Mouse (Mus musculus) heart, embryonic 16.5 days (tissue): ENCODE results near the gene Gm20503. TPM values are rescaled to one million over a fixed set of nuclear protein-coding genes. Genes with fewer than 3 reads are reported as not detected.

Experiments used
- ATAC-seq: fragments of 200-750 bp; cut with Nextera tagmentation; replicated peaks from 2 replicates; pipeline ENCODE4 v1.8.0; 2017; ENCODE audit warnings: moderate number of reproducible peaks; ENCODE audit not compliant: insufficient read depth, low FRiP score; ENCODE audit errors: extremely low read depth
- H3K27ac ChIP-seq: fragments of 300-500 bp; sonication (generic); 2 replicates; pipeline ENCODE4 v1.5.1; 2014; ENCODE audit warnings: mild to moderate bottlenecking, low read length, control low read depth, moderate library complexity
- H3K27me3 ChIP-seq: fragments of 300-500 bp; sonication (generic); 2 replicates; pipeline ENCODE4 v1.6.1; 2014; ENCODE audit warnings: low read length, mixed read lengths; ENCODE audit not compliant: control insufficient read depth, insufficient read depth
- H3K36me3 ChIP-seq: fragments of 300-500 bp; sonication (generic); 2 replicates; pipeline ENCODE4 v1.6.1; 2014; ENCODE audit not compliant: control insufficient read depth, insufficient read depth
- H3K4me1 ChIP-seq: fragments of 300-500 bp; sonication (generic); 2 replicates; pipeline ENCODE4 v1.6.1; 2014; ENCODE audit warnings: low read length, mixed read lengths; ENCODE audit not compliant: control insufficient read depth, insufficient read depth
- H3K4me2 ChIP-seq: fragments of 300-500 bp; sonication (generic); 2 replicates; pipeline ENCODE4 v1.6.1; 2014; ENCODE audit warnings: low read depth, mild to moderate bottlenecking, control low read depth, low read length
- H3K4me3 ChIP-seq: fragments of 300-500 bp; sonication (generic); 2 replicates; pipeline ENCODE4 v1.5.1; 2014; ENCODE audit warnings: mild to moderate bottlenecking, control low read depth, low read length
- H3K9ac ChIP-seq: fragments of 300-500 bp; sonication (generic); 2 replicates; pipeline ENCODE4 v1.6.1; 2014; ENCODE audit warnings: low read length, control low read depth
- H3K9me3 ChIP-seq: fragments of 300-500 bp; sonication (generic); replicated peaks from 2 replicates; pipeline ENCODE4 v1.6.1; 2016; ENCODE audit warnings: low read length; ENCODE audit not compliant: control insufficient read depth
- WGBS: fragments of 180-500 bp; shearing (Covaris S2); extraction: QIAGEN DNeasy Blood & Tissue Kit; methylation state at CpG from one replicate; pipeline ENCODE4 v1.1.7; 2014; 5-methylcytosine and 5-hydroxymethylcytosine counted together
- polyA plus RNA-seq: library from polyadenylated mRNA; unstranded; fragments of >200 nt; fragmentation: Nextera tagmentation; extraction: Ambion mirVana; gene quantifications from 2 replicates; pipeline ENCODE4 v1.2.1, GENCODE M21; 2015

Gene Gm20503
- polyA plus RNA-seq = 8.2 and 12.4 TPM in 2 replicates

- H3K4me3 ChIP-seq = peak within 1 kb of the TSS; percentile 92
- no peaks in the 10 kb centered on the region for H3K9me3 ChIP-seq
- H3K27ac ChIP-seq = peak within 1 kb of the TSS; percentile 87
- peak within 1 kb of the TSS; percentile 92 for H3K4me2 ChIP-seq
- H3K9ac ChIP-seq = peak within 1 kb of the TSS; percentile 96
- ATAC-seq = peak; percentile 99
- peaks cover 28% of the 10 kb centered on the region for H3K4me1 ChIP-seq
- no peaks in the 10 kb centered on the region for H3K27me3 ChIP-seq
- under 1% methylated on average over 87 of the region's 89 CpGs for WGBS
- H3K36me3 ChIP-seq = no peaks in the 10 kb centered on the region
Measured at GRCm38 (mm10) chr4:59002948-59003805, at the start of gene Gm20503. Gm20503 (plus strand) TSS chr4:59003210.

DNA sequence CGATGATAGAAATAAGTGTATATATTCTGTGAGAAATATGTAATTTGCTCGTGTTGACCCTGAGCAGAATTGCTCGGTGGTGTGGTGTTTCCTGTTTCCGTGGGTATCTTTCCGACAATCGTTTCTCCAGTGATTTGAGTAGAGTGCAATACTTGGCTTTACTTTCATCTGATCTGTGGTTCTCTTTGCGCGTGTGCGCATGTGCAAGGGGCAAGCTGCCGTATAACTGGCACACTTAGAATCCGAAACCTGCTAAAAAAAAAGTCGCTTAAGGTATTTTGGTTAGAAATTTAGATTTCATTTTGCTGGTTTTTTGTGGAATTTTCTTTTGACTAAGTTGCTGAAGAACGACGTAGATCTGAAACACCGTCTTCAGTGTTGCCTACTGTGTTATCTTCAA lies 41.3 kb upstream of the Gm20503 start:
- Histone ChIP-seq H3K4me2 (no peak overlapping the region), H3K4me1 (no peaks in the 10 kb centered on the region), H3K27ac (no peak overlapping the region), H3K27me3 (no peaks in the 10 kb centered on the region), H3K4me3 (no peak overlapping the region), H3K36me3 (no peaks in the 10 kb centered on the region), H3K9ac (no peak overlapping the region), H3K9me3 (peaks cover 4% of the 10 kb centered on the region; the same call in 1 of the 2 replicates)
- WGBS = 80% methylated on average over 15 of the region's 15 CpGs
- no peak for ATAC-seq

DNA sequence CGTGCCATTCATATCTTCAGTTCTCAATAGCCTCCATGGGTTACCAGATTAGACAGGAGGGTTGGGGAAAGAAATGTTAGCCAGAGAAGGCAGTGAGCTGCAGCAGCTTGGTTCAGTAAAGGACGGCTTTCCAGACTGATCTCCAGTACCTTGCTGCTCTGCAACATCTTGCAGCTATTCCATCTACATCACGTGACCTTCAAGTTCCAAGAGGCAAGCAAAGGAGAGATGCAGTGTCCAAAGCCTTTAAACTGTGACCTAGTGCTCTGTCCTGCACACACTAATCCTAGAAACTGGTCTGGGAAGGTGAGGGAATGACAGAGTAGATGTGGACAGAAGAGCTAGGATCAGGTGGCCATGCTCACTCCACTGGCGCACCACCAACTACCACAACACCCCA lies 39.7 kb upstream of the Gm20503 start:
- Histone ChIP-seq H3K27me3 (no peaks in the 10 kb centered on the region), H3K36me3 (no peaks in the 10 kb centered on the region), H3K27ac (no peak overlapping the region), H3K4me2 (no peak overlapping the region), H3K4me3 (no peak overlapping the region), H3K4me1 (no peaks in the 10 kb centered on the region), H3K9me3 (no peaks in the 10 kb centered on the region), H3K9ac (no peak overlapping the region)
- no peak for ATAC-seq
- WGBS = 84% methylated on average over 4 of the region's 4 CpGs

DNA sequence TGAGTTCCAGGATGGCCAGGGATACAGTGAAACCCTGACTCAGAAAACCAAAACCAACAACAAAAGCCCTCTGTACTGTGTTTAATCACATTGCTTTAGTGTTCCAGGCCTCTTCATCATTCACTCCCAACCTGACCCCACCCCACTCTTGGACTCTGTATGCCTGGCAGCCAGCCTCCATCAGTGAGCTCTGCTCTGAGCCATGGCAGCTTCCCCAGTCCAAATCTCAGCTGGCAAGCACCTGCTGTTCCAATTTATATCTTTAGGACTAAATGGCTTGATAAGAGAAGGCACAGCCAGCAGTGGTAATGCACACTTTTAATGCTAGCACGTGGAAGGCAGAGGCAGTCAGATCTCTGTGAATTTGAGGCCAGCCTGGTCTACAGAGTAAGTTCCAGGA lies 37.9 kb upstream of the Gm20503 start:
- Histone ChIP-seq H3K9ac (no peak overlapping the region), H3K4me3 (no peak overlapping the region), H3K27ac (no peak overlapping the region), H3K9me3 (no peaks in the 10 kb centered on the region), H3K4me1 (no peaks in the 10 kb centered on the region), H3K27me3 (no peaks in the 10 kb centered on the region), H3K4me2 (no peak overlapping the region), H3K36me3 (no peaks in the 10 kb centered on the region)
- ATAC-seq = no peak
- WGBS = 72% methylated on average over 1 of the region's 1 CpGs

DNA sequence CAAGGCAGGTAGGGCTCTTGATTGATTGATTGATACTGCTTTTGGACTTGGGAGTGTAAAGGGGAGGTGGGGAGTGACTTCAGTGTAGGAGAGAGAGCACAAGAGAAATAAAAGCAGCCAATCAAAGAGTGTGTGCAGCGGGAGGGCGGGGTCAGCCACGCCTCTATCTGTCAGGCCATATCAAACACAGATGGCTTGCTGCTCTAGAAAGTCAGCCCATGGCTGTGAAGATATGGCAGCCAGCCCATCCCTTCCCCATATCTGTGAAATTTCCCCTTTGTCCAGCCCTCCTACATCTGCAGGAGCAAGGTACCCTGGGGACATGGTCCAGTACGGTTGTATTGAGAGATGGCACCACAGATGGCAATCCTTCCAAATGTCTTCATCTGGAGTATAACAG lies 32.3 kb upstream of the Gm20503 start:
- Histone ChIP-seq H3K36me3 (no peaks in the 10 kb centered on the region; the same call in 1 of the 2 replicates), H3K9ac (no peak overlapping the region), H3K4me2 (no peak overlapping the region), H3K27me3 (no peaks in the 10 kb centered on the region), H3K4me1 (no peaks in the 10 kb centered on the region), H3K9me3 (0 out of 2 replicates have a peak, but pooled peaks cover 2% of the 10 kb centered on the region), H3K27ac (no peak overlapping the region), H3K4me3 (no peak overlapping the region)
- ATAC-seq = no peak
- WGBS = 82% methylated on average over 4 of the region's 4 CpGs

DNA sequence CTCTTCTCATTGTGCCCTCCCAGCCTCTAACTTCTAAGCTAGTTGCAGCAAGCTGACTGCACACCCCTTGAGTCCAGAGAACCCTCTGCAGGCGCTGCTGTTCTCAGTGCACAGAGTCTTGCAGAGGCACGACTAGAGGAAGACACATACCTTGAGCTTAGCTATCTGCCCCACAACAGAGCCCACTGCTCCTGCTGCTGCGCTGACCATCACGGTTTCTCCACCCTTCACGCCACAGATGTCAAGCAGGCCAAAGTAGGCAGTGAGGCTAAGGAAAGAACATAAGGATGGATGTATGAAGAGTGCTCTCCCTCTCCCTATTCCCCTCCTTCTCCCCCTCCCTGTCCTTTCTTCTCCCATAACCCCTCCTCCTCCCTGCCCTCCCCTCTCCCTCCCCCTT lies 27.3 kb upstream of the Gm20503 start:
- Histone ChIP-seq H3K4me1 (no peaks in the 10 kb centered on the region), H3K27me3 (no peaks in the 10 kb centered on the region), H3K36me3 (peaks cover 2% of the 10 kb centered on the region; the same call in 1 of the 2 replicates), H3K4me3 (no peak overlapping the region), H3K9me3 (0 out of 2 replicates have a peak, but pooled peaks cover 2% of the 10 kb centered on the region), H3K27ac (no peak overlapping the region), H3K4me2 (no peak overlapping the region), H3K9ac (no peak overlapping the region)
- no peak for ATAC-seq
- WGBS = 83% methylated on average over 5 of the region's 5 CpGs

GRCm38 (mm10) chr4:58981421-58981820 lies 21.6 kb upstream of the Gm20503 start:
- Histone ChIP-seq H3K4me2 (no peak overlapping the region), H3K27me3 (no peaks in the 10 kb centered on the region), H3K4me1 (peaks cover 3% of the 10 kb centered on the region), H3K4me3 (no peak overlapping the region), H3K27ac (no peak overlapping the region), H3K36me3 (peaks cover 2% of the 10 kb centered on the region; the same call in 1 of the 2 replicates), H3K9ac (no peak overlapping the region), H3K9me3 (no peaks in the 10 kb centered on the region)
- no peak for ATAC-seq
- 82% methylated on average over 6 of the region's 6 CpGs for WGBS

- WGBS = 75% methylated on average over 8 of the region's 8 CpGs
- ATAC-seq = no peak
- Histone ChIP-seq H3K4me3 (no peak overlapping the region), H3K4me1 (peaks cover 3% of the 10 kb centered on the region), H3K9ac (no peak overlapping the region), H3K27ac (no peak overlapping the region), H3K27me3 (no peaks in the 10 kb centered on the region), H3K4me2 (no peak overlapping the region), H3K36me3 (no peaks in the 10 kb centered on the region; the same call in 1 of the 2 replicates), H3K9me3 (no peaks in the 10 kb centered on the region)
Measured at GRCm38 (mm10) chr4:58982806-58983205, 20.2 kb upstream of the Gm20503 start.

DNA sequence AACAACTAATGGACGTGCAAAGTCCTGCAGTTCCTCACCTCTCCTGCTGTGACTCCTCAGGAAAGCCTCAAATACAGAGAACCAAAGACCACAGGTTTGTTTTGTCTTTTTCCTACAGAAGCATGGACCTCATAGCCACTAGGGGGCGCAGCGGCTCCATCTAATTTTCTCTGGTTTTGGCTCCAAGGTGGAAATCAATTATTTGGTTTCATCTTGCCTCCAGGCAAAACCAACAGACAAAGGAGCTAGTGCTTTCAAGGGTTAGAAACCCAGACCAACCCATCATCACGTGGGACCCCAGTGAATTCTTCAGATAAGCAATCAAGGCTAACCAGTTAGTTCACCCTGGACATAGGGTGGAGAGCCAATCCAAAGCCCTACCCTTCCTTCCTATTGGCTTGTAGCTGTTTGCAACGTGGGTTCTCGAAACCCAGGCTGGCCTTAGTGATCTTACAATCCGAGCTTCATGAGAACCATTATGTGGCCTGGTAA lies 17.8 kb upstream of the Gm20503 start:
- Histone ChIP-seq H3K27ac (no peak overlapping the region), H3K36me3 (no peaks in the 10 kb centered on the region), H3K9ac (no peak overlapping the region), H3K4me3 (no peak overlapping the region), H3K27me3 (peaks cover 2% of the 10 kb centered on the region; the same call in 1 of the 2 replicates), H3K4me2 (no peak overlapping the region), H3K4me1 (peaks cover 3% of the 10 kb centered on the region), H3K9me3 (no peaks in the 10 kb centered on the region)
- WGBS = 18% methylated on average over 7 of the region's 7 CpGs
- no peak for ATAC-seq
